Mouse (Mus musculus): ENCODE results near the gene Dsn1.

Dsn1 gene

GRCm38 (mm10) chr2:157006511-157007233 lies at the start of gene Dsn1:
TSS of gene Dsn1 (minus strand) at chr2:157007154.
- DNase-seq (ENCODE audit: low spot score), result peak; percentile 90

- no peak for DNase-seq (ENCODE audit: low spot score)
Observed at GRCm38 (mm10) chr2:157055721-157056120, 48.8 kb upstream of the Dsn1 start.

- no peak for DNase-seq (ENCODE audit: low spot score)
Observed at GRCm38 (mm10) chr2:157054816-157055215, 47.9 kb upstream of the Dsn1 start.

DNA sequence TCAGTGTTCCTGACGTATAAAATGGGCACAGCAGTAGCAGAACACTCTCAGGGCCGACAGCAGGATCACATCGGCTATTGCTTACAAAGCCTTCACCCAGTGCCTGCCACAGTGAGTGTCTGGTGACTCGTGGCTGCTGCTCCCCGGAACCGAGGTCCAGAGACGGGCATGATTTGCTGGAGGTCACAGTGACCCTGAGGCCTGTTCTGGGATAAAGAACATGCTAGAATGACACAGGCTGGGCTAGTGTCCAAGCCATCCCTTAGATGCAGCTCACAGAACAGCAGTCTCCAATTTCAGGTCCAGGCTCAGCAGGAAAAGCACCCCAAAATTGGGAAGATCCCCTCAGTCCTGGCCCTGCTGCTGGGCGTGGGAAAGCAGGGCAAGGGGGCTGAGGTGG lies 47.3 kb upstream of the Dsn1 start:
- DNase-seq (ENCODE audit: low spot score), result no peak

GRCm38 (mm10) chr2:157053787-157054186 lies 46.8 kb upstream of the Dsn1 start:
- DNase-seq (ENCODE audit: low spot score), result no peak

GRCm38 (mm10) chr2:157053124-157053523 lies 46.2 kb upstream of the Dsn1 start:
- no peak for DNase-seq (ENCODE audit: low spot score)

GRCm38 (mm10) chr2:157052448-157052847 lies 45.5 kb upstream of the Dsn1 start:
- no peak for DNase-seq (ENCODE audit: low spot score)

GRCm38 (mm10) chr2:157049831-157050243 lies 42.9 kb upstream of the Dsn1 start:
- DNase-seq (ENCODE audit: low spot score), result no peak

GRCm38 (mm10) chr2:157048395-157049181 lies 41.6 kb upstream of the Dsn1 start:
- no peak for DNase-seq (ENCODE audit: low spot score)

- DNase-seq (ENCODE audit: low spot score), result no peak
Observed at GRCm38 (mm10) chr2:157046956-157047355, 40.0 kb upstream of the Dsn1 start.

DNA sequence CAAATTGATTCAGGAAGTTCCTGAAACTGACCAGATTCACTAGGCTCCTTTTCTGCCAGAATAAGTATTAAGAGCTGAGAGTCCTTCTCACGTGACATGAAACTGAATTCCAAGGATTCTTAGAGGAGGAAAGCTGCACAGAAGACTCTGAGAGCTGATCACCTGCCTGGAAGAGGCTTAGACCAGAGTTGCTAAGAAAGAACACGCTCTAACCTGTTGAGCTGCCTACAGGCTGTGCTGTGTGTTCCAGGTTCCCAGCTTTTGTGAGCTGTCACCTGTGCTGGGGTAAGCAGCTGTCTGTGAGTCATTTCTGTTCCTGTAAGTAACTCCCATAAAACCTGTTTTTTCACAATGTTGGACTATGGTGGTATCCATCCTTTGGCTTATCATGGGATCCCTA lies 39.0 kb upstream of the Dsn1 start:
- no peak for DNase-seq (ENCODE audit: low spot score)

- peak; percentile 51 for DNase-seq (ENCODE audit: low spot score)
Observed at GRCm38 (mm10) chr2:157043987-157044386, 37.0 kb upstream of the Dsn1 start.

GRCm38 (mm10) chr2:157043556-157043955 lies 36.6 kb upstream of the Dsn1 start:
- DNase-seq (ENCODE audit: low spot score), result no peak

- no peak for DNase-seq (ENCODE audit: low spot score)
Observed at GRCm38 (mm10) chr2:157041421-157041820, 34.5 kb upstream of the Dsn1 start.

GRCm38 (mm10) chr2:157040649-157041046 lies 33.7 kb upstream of the Dsn1 start:
- DNase-seq (ENCODE audit: low spot score), result no peak

GRCm38 (mm10) chr2:157039900-157040648 lies 33.1 kb upstream of the Dsn1 start:
- DNase-seq (ENCODE audit: low spot score), result no peak

GRCm38 (mm10) chr2:157037303-157037702 lies 30.3 kb upstream of the Dsn1 start:
- no peak for DNase-seq (ENCODE audit: low spot score)

GRCm38 (mm10) chr2:157036400-157036799 lies 29.4 kb upstream of the Dsn1 start:
- no peak for DNase-seq (ENCODE audit: low spot score)

- no peak for DNase-seq (ENCODE audit: low spot score)
Observed at GRCm38 (mm10) chr2:157035371-157035770, 28.4 kb upstream of the Dsn1 start.

DNA sequence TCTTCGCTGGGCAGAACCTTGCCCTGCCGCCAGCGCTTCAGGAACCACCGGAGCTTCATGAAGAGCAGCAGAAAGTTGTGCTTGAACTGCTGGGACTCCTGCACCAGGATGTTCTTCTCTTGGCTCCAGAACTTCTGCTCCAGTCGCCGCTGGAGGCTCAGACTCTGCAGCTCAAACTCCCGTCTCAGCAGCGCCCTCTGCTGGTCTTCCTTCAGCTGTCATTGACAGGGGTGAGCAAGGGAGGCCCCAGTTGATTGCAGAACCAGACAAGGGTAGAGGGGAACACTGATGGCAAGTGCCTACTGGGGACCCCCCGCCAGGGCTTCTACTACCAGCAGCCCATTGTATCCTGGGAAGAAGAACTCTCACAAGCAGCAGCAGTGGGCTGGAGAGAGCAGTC lies 23.9 kb upstream of the Dsn1 start:
- DNase-seq (ENCODE audit: low spot score), result peak; percentile 84

DNA sequence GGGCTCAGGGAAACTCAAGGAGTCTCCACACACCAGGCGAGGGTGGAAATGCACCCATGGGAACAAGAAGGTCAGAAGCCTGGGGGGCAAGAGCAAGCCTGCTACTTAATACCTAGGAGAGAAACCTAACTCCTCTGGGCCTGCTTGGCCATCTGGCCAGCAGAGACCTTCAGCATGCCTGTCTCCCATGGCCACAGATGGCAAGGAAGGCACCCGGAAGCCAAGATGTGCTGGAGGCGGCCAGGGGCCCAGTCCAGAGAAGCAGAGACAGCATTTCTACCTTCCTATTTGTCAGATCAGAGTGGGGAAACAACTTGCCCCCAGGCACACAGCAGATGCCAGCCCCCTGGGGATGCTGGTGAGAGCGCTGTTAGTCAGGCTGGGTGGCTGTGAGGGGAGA lies 21.3 kb upstream of the Dsn1 start:
- DNase-seq (ENCODE audit: low spot score), result no peak

- DNase-seq (ENCODE audit: low spot score), result no peak
Observed at GRCm38 (mm10) chr2:157027106-157028008, 20.4 kb upstream of the Dsn1 start.
